Mouse (Mus musculus) hindbrain, embryonic 13.5 days (tissue): ENCODE measurements around the gene Gal3st2. TPM values are rescaled to one million over a fixed set of nuclear protein-coding genes. Genes with fewer than 3 reads are reported as not detected.
"Not testable (repeated sequence)": the region's sequence is repeated elsewhere in the genome, so short reads cannot be mapped to it uniquely, and the experiment has no call there.

ENCODE experiments used
- ATAC-seq: fragments of 200-750 bp; cut with Nextera tagmentation; 2 replicates; pipeline ENCODE4 v1.8.0; 2017; ENCODE audit warnings: moderate TSS enrichment; ENCODE audit not compliant: low FRiP score
- H3K27ac ChIP-seq: fragments of 300-500 bp; sonication (generic); 2 replicates; pipeline ENCODE4 v1.5.1; 2015; ENCODE audit warnings: inconsistent platforms, mild to moderate bottlenecking, moderate library complexity
- H3K27me3 ChIP-seq: fragments of 300-500 bp; sonication (generic); 2 replicates; pipeline ENCODE4 v1.6.1; 2015; ENCODE audit warnings: mild to moderate bottlenecking, inconsistent platforms
- H3K36me3 ChIP-seq: fragments of 300-500 bp; sonication (generic); 2 replicates; pipeline ENCODE4 v1.6.1; 2015; ENCODE audit warnings: mild to moderate bottlenecking, inconsistent platforms
- H3K4me1 ChIP-seq: fragments of 300-500 bp; sonication (generic); replicated peaks from 2 replicates; pipeline ENCODE4 v1.6.1; 2015; ENCODE audit warnings: inconsistent platforms
- H3K4me2 ChIP-seq: fragments of 300-500 bp; sonication (generic); 2 replicates; pipeline ENCODE4 v1.6.1; 2015; ENCODE audit warnings: inconsistent platforms, mild to moderate bottlenecking, moderate library complexity
- H3K4me3 ChIP-seq: fragments of 300-500 bp; sonication (generic); 2 replicates; pipeline ENCODE4 v1.5.1; 2015; ENCODE audit warnings: mild to moderate bottlenecking, inconsistent platforms
- H3K9ac ChIP-seq: fragments of 300-500 bp; sonication (generic); 2 replicates; pipeline ENCODE4 v1.6.1; 2015; ENCODE audit warnings: mild to moderate bottlenecking, inconsistent platforms
- H3K9me3 ChIP-seq: fragments of 300-500 bp; sonication (generic); 2 replicates; pipeline ENCODE4 v1.6.1; 2016; ENCODE audit warnings: inconsistent platforms
- WGBS: fragments of 180-500 bp; shearing (Covaris S2); methylation state at CpG from one replicate; pipeline ENCODE4 v1.1.7; 2015; 5-methylcytosine and 5-hydroxymethylcytosine counted together
- polyA plus RNA-seq: library from polyadenylated mRNA; unstranded; fragments of >200 nt; fragmentation: Nextera tagmentation; extraction: Ambion mirVana; gene quantifications from 2 replicates; pipeline ENCODE4 v1.2.1, GENCODE M21; 2015

The Gal3st2 gene
- polyA plus RNA-seq, 1 experiment from 2014 or later: not detected

DNA sequence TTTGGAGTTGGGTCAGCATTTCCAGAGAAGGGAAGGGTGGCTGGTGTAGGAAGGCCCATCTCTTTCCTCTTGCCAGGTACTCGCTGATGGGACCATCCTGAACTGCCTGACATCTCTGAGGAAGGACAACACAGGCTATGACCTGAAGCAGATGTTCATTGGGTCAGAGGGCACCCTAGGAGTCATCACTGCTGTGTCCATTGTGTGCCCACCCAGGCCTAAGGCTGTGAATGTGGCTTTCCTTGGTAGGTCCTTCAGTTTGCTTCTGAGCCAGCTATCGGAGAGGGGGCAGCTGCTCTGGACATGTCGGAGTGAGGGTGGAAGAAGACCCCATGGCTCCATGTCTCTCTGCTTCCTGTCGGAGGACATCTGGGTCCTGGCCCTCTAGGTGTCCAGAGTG is 25.9 kb upstream of the Gal3st2 start:
- Histone ChIP-seq H3K27ac (no peak overlapping the region), H3K4me2 (no peak overlapping the region), H3K4me3 (no peak overlapping the region), H3K36me3 (peaks cover 27% of the 10 kb centered on the region), H3K9me3 (no peaks in the 10 kb centered on the region), H3K27me3 (no peaks in the 10 kb centered on the region), H3K9ac (no peak overlapping the region), H3K4me1 (no peaks in the 10 kb centered on the region)
- no peak for ATAC-seq
- WGBS: 96% methylated on average over 3 of the region's 4 CpGs

DNA sequence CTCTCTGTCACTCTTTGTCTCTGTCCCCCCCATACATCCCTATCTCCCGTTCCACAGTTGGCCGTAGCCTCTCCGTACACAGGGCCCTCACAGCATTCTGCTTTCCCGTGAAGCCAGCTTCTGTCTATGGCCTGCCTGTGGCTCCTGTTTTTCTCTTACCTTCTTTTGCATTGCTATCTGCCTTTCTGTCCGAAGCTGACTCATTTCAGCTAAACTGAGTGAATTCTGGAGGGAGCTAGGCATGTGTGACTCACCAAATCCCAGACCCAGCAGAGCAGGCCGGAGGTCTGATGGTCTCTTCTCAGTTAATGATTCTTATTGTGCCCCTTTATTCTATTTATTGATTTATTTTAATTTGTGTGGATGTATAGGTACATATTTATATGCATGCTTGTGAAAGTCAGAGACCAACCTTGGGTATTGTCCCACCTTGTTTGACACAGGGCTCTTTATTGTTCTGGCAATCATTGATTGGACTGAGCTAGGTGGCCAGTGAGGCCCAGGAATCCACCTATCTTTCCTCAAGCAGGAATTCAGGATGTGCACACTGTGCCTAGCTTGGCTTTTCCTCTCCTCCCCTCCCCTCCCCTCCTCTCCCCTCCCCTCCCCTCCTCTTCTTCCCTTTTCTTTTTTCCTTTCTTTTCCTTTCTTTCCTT is 25.1 kb upstream of the Gal3st2 start:
- 93% methylated on average over 6 of the region's 6 CpGs for WGBS
- no peaks in the 10 kb centered on the region for H3K27me3 ChIP-seq
- no peak overlapping the region for H3K9ac ChIP-seq
- no peaks in the 10 kb centered on the region for H3K4me1 ChIP-seq
- H3K9me3 ChIP-seq: no peaks in the 10 kb centered on the region
- H3K36me3 ChIP-seq: peaks cover 27% of the 10 kb centered on the region
- H3K27ac ChIP-seq: no peak overlapping the region
- H3K4me2 ChIP-seq: no peak overlapping the region
- no peak overlapping the region for H3K4me3 ChIP-seq
- ATAC-seq: no peak

DNA sequence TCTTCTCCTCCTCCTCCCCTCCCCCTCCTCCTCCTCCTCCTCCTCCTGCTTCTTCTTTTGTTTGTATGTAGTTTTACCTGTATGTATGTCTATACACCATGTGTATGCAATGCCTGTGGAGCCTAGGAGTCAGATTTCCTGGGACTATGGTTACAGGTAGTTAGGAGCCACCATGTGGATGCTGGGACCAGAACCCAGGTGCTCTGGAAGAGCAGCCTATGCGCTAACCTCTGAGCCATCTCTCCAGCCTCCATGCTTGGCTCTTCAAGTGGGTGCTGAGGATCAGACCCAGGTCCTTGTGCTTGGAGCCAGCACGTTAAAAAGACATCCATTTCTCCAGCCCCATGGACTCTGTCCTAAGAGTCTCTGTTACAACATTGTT is 24.6 kb upstream of the Gal3st2 start:
- Histone ChIP-seq H3K4me2 (no peak overlapping the region), H3K4me1 (no peaks in the 10 kb centered on the region), H3K4me3 (no peak overlapping the region), H3K9me3 (no peaks in the 10 kb centered on the region), H3K9ac (no peak overlapping the region), H3K27me3 (no peaks in the 10 kb centered on the region), H3K27ac (no peak overlapping the region), H3K36me3 (peaks cover 27% of the 10 kb centered on the region)
- 98% methylated on average over 2 of the region's 2 CpGs for WGBS
- no peak for ATAC-seq

DNA sequence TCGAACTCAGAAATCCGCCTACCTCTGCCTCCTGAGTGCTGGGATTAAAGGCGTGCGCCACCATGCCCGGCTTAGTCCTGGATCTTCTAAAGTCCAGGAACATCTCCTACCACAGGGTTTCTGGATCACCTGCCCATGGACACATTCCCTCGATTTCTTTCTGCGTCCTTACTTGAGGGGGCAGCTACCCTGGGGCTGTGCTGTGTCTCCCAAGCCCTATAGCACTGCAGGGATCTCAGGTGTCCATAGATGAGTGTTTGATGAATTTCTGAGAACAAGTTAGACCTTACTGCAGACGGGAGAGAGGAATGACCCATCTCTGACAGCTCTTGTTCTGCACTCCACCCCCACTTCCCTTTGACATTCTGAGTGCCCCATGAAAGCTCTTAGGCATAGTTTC is 23.8 kb upstream of the Gal3st2 start:
- no peak overlapping the region for H3K4me2 ChIP-seq
- H3K9me3 ChIP-seq: no peaks in the 10 kb centered on the region
- H3K4me3 ChIP-seq: no peak overlapping the region
- no peaks in the 10 kb centered on the region for H3K27me3 ChIP-seq
- no peak for ATAC-seq
- peaks cover 27% of the 10 kb centered on the region for H3K36me3 ChIP-seq
- H3K27ac ChIP-seq: no peak overlapping the region
- WGBS: 98% methylated on average over 8 of the region's 8 CpGs
- no peaks in the 10 kb centered on the region for H3K4me1 ChIP-seq
- no peak overlapping the region for H3K9ac ChIP-seq

DNA sequence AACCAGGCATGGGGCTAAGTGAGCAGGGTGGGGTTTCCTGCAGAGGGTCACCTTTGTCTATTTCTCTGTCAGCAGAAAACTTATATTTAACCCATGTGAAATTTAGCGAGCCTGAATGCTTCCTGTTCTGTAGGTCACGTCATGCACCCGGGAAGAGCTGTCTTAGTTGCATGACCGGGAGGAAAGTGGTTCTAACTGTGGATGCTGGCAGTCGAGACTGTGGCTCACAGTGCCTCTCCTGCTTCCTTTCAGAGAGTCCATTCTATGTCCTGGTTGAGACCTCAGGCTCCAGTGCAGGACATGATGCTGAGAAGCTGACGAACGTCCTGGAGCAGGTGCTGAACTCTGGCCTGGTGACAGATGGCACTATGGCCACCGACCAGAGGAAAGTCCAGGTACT is 22.5 kb upstream of the Gal3st2 start:
- peaks cover 27% of the 10 kb centered on the region for H3K36me3 ChIP-seq
- not testable (repeated sequence) for H3K4me1 ChIP-seq, H3K27me3 ChIP-seq, H3K4me3 ChIP-seq, H3K9me3 ChIP-seq, H3K27ac ChIP-seq, H3K4me2 ChIP-seq, ATAC-seq, H3K9ac ChIP-seq
- WGBS: 93% methylated on average over 8 of the region's 8 CpGs

DNA sequence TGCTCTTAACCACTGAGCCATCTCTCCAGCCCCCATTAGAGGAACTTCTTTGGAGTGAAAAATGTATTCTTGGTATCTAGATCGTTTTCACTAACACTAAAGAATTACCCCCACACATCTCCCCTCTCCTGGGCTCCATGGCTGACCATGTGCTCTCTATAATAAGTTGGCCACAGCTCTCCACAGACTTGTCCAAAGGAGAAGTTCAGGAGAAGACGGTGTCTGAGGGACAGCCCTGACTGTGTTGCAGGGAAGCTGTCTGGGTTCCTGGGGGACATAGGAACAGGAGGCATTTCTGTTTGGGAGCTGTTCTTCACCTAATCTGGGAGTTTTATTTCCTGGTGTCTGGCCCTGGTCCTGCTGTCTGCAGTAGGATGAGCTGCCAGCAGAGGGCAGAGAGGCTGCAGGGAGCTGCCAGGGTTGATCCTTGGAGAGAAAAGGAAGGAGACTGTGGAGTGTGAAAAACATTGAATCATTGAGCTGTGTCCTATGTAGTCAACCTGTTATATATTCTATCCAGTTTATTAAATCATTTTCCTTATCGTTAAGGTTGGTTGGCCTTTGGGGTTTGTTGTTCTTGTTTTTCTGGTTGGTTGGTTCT is 15.2 kb upstream of the Gal3st2 start:
- peak; percentile 72; the same call in 1 of the 2 replicates for ATAC-seq
- not testable (repeated sequence) for H3K4me2 ChIP-seq, H3K9me3 ChIP-seq, H3K9ac ChIP-seq, H3K27ac ChIP-seq, H3K4me3 ChIP-seq, H3K27me3 ChIP-seq, H3K4me1 ChIP-seq, H3K36me3 ChIP-seq
- WGBS: 88% methylated on average over 2 of the region's 3 CpGs

DNA sequence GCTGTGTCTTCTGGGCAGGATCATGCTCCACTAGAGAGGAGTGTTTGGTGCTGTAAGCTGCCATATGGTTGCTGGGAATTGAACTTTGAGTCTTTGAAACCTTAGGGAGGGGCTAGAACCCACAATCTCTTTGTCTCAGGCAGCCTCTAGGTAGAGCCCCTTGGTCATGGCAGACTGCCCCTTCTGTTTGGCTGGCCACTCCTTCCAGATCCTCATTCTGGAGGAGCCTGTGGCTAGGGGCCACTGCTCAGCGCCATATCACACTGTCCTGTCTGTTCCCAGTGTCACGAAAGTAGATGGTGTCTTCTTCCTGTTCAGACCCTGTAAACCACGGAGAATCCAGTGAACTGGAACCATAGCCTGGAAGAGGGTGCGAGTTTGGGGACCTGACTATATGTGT is 5.3 kb upstream of the Gal3st2 start:
- not testable (repeated sequence) for H3K4me2 ChIP-seq, H3K27ac ChIP-seq, ATAC-seq, H3K9me3 ChIP-seq, H3K9ac ChIP-seq, H3K4me1 ChIP-seq, H3K4me3 ChIP-seq, H3K27me3 ChIP-seq, H3K36me3 ChIP-seq
- WGBS: 90% methylated on average over 4 of the region's 4 CpGs

DNA sequence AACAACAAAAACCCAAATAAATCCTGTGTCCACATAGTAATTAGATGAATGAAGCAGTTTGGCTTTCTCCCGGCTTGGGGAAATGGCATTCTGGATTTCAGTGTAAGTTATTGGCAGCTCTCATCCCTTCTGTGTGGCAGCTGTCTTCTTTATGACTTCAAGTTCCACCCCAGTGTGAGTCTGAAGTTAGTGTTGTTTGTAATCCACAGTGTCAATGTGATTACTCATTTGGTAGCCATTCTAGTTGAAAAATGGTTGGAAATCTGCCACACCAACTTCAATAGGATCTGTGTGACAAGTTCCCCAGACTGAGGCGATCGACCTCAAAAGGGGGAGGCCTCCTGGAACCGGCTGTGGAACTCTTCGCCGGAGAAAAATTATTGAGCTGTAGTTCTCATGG is 3.7 kb upstream of the Gal3st2 start:
- 68% methylated on average over 6 of the region's 6 CpGs for WGBS

DNA sequence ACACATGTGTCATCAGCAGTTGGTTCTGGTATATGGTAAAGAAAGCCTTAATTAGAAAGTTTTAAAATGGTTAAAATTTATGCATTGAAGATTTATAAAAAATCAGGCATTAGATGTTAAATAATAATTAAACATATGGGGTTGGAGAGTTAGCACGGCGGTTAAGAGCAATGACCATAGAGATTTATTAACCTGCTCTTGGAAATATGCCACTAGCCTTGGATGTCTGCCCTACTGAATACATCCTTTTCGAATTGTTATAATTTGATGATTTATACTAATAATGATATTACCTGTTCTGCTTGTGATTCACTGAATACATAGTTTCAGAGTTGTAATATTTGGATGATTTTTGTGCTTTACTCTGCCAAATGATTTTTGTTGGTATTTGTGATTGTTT is 3.1 kb upstream of the Gal3st2 start:
- Histone ChIP-seq H3K9me3 (no peaks in the 10 kb centered on the region), H3K4me3 (no peak overlapping the region), H3K36me3 (no peaks in the 10 kb centered on the region), H3K27ac (no peak overlapping the region), H3K27me3 (no peaks in the 10 kb centered on the region), H3K4me1 (no peaks in the 10 kb centered on the region), H3K9ac (no peak overlapping the region), H3K4me2 (no peak overlapping the region)
- WGBS: 84% methylated on average over 3 of the region's 3 CpGs
- ATAC-seq: no peak

More for the DNA sequence above, 3.7 kb upstream of the Gal3st2 start:
- Histone ChIP-seq H3K27me3 (no peaks in the 10 kb centered on the region), H3K27ac (no peak overlapping the region), H3K9ac (no peak overlapping the region), H3K4me3 (no peak overlapping the region), H3K9me3 (no peaks in the 10 kb centered on the region), H3K36me3 (no peaks in the 10 kb centered on the region), H3K4me2 (no peak overlapping the region), H3K4me1 (no peaks in the 10 kb centered on the region)
- no peak for ATAC-seq

DNA sequence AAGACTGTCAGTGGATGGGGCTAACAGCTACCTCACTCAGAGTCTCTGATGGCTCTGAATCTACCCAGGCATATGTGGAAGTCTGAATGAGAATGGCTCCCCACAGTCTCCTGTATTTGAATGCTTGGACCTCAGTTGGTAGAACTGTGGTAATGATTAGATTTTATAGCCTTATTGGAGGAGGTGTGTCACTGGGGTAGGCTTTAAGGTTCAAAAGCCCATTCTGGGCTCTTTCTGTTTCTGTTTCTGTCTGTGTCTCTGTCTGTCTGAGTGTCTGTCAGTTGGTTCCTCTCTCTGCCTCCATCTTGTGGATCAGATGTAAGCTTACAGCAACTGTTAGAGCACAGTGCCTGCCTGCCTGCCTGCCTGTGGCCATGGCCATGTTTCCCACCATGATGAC is 1.5 kb upstream of the Gal3st2 start:
- no peaks in the 10 kb centered on the region for H3K27me3 ChIP-seq
- no peaks in the 10 kb centered on the region for H3K36me3 ChIP-seq
- H3K27ac ChIP-seq: no peak overlapping the region
- H3K4me2 ChIP-seq: no peak overlapping the region
- H3K4me1 ChIP-seq: no peaks in the 10 kb centered on the region
- H3K4me3 ChIP-seq: no peak overlapping the region
- no peak overlapping the region for H3K9ac ChIP-seq
- H3K9me3 ChIP-seq: no peaks in the 10 kb centered on the region
- no peak for ATAC-seq

DNA sequence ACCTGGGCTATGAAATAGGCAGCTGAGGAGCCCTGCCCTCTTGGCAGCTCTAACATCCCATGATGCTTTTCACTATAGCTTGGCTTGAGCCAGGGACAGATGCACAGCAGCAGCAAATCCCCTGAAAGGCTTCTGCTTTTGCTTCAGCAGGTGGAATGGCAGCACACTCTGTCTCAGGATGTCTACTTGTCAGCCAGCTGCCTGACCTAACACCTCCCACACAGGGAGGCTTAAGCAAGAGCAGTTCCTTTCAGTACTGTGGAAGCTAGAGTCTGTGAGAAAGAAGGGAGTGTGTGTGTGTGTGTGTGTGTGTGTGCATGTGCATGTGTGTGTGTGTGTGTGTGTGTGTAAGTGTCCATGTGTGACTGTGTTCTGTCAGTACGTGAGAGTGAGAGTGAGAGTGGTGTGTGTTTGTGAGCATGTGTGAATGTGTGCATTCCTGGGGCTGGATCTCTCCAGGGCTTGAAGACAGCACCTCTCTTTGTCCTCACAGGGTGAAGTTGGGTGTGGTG is 10.5 kb downstream of the Gal3st2 start:
- H3K9ac ChIP-seq, H3K27me3 ChIP-seq, H3K36me3 ChIP-seq, H3K27ac ChIP-seq, H3K4me2 ChIP-seq, H3K9me3 ChIP-seq, H3K4me3 ChIP-seq, H3K4me1 ChIP-seq, ATAC-seq: not testable (repeated sequence)
- WGBS: 67% methylated on average over 1 of the region's 1 CpGs

DNA sequence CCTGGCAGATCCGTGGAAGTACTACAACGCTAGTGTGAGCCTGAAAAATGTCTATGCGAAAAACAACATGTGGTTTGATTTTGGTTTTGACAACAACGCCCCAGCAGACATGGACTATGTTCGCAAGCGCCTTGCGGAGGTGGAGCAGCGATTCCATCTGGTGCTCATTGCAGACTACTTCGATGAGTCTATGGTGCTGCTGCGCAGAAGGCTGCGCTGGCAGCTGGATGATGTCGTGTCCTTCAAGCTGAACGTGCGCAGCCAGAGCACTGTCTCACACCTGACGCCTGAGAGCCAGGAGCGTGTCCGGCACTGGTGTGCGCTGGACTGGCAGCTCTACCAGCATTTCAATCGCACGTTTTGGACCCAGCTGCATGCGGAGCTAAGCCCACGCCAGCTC is 13.3 kb downstream of the Gal3st2 start:
- not testable (repeated sequence) for H3K4me3 ChIP-seq, H3K27me3 ChIP-seq, H3K36me3 ChIP-seq, ATAC-seq, H3K27ac ChIP-seq, H3K4me2 ChIP-seq, H3K9ac ChIP-seq, H3K4me1 ChIP-seq, H3K9me3 ChIP-seq
- WGBS: 97% methylated on average over 14 of the region's 22 CpGs

DNA sequence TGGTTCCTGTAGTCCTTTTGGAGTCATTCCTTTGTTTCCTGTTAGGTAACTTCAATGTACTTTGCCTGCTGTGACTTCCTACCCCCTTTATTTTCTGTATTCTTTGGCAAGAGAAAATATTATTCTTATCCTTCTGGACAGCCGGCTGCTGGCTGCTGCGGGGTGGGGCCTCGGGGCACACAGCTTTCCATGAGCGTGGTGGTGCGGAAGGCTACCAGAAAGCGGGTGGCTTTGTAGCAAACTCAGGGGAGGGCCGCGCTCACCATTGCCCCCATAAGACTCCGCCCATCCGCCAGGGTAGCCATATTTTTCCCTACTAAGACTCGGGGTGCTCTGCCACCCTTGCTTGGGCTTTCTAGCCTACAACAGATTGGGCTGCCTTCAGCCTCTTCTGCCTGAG is 20.7 kb downstream of the Gal3st2 start:
- not testable (repeated sequence) for H3K4me1 ChIP-seq, H3K27ac ChIP-seq, H3K4me3 ChIP-seq, H3K36me3 ChIP-seq, H3K27me3 ChIP-seq, ATAC-seq, H3K9me3 ChIP-seq, H3K9ac ChIP-seq, H3K4me2 ChIP-seq
- WGBS: no CpG with 5 or more reads among the region's 11 CpGs
